Comparison of ENCODE assay signal across 8 mouse cellular contexts in genomic region chr17:35549437-35550142, GRCm38 (mm10). TPM values are rescaled to one million over a fixed set of nuclear protein-coding genes. Genes with fewer than 3 reads are reported as not detected.
DNase-seq lines count a peak whose midpoint lies in the region; ATAC-seq lines count a peak whose summit lies in the region.

No protein-coding gene starts in this region.

- H3K9ac ChIP-seq in forebrain, embryonic 12.5 days: no peak overlapping the region
- H3K9ac ChIP-seq in limb, embryonic 15.5 days: no peak overlapping the region

- H3K4me2 ChIP-seq in forebrain, embryonic 12.5 days: no peak overlapping the region
- H3K4me2 ChIP-seq in limb, embryonic 15.5 days: peak overlapping the region; percentile 14; the same call in 1 of the 2 replicates

- WGBS in forebrain, embryonic 12.5 days: 55% methylated on average over 15 of the region's 15 CpGs
- WGBS in forebrain, embryonic 10.5 days: 62% methylated on average over 15 of the region's 15 CpGs
- WGBS in limb, embryonic 15.5 days: 39% methylated on average over 15 of the region's 15 CpGs

- H3K36me3 ChIP-seq in forebrain, embryonic 12.5 days (replicated peaks): no peaks in the 10 kb centered on the region
- no peaks in the 10 kb centered on the region for H3K36me3 ChIP-seq in forebrain, embryonic 10.5 days (replicated peaks)
- H3K36me3 ChIP-seq in limb, embryonic 15.5 days: no peaks in the 10 kb centered on the region

- peaks cover 6% of the 10 kb centered on the region; the same call in 1 of the 2 replicates for H3K4me1 ChIP-seq in forebrain, embryonic 12.5 days
- H3K4me1 ChIP-seq in forebrain, embryonic 10.5 days: peaks cover 20% of the 10 kb centered on the region
- peaks cover 6% of the 10 kb centered on the region for H3K4me1 ChIP-seq in limb, embryonic 15.5 days

- peak overlapping the region; percentile 36; the same call in 1 of the 2 replicates for H3K27ac ChIP-seq in forebrain, embryonic 12.5 days
- no peak overlapping the region for H3K27ac ChIP-seq in forebrain, embryonic 10.5 days
- H3K27ac ChIP-seq in limb, embryonic 15.5 days: peak overlapping the region; percentile 83

- no peaks in the 10 kb centered on the region for H3K9me3 ChIP-seq in forebrain, embryonic 12.5 days
- no peaks in the 10 kb centered on the region for H3K9me3 ChIP-seq in forebrain, embryonic 10.5 days
- no peaks in the 10 kb centered on the region for H3K9me3 ChIP-seq in limb, embryonic 15.5 days

- no peaks in the 10 kb centered on the region for H3K27me3 ChIP-seq in forebrain, embryonic 12.5 days
- no peaks in the 10 kb centered on the region for H3K27me3 ChIP-seq in forebrain, embryonic 10.5 days (ENCODE audit: poor library complexity, severe bottlenecking)
- no peaks in the 10 kb centered on the region for H3K27me3 ChIP-seq in limb, embryonic 15.5 days

- no peak for ATAC-seq in forebrain, embryonic 12.5 days (ENCODE audit: low FRiP score)
- peak; percentile 27; the same call in 1 of the 2 replicates for ATAC-seq in limb, embryonic 15.5 days (ENCODE audit: insufficient number of reproducible peaks, low FRiP score, low TSS enrichment, low read depth)

- H3K4me3 ChIP-seq in forebrain, embryonic 12.5 days (replicated peaks): no peak overlapping the region
- H3K4me3 ChIP-seq in forebrain, embryonic 10.5 days: no peak overlapping the region
- no peak overlapping the region for H3K4me3 ChIP-seq in limb, embryonic 15.5 days

- DNase-seq in forebrain, embryonic 10.5 days (ENCODE audit: extremely low spot score, low spot score): no peak
- peak; percentile 88 to 91 for DNase-seq in cerebellum, postnatal 10 days
- peak; percentile 88 to 90 for DNase-seq in heart, adult 18-20 months
- DNase-seq in kidney, adult 9 months: peak; percentile 49
- DNase-seq in right cerebral cortex, adult 2 months (ENCODE audit: low spot score in 2 of 2): peak; percentile 84 to 85
- DNase-seq in embryo, embryonic 11 days: no peak

RNA-seq across cellular contexts. Expression of gene Cdsn, which starts 2.3 kb away (rescaled TPM):
- polyA plus RNA-seq in forebrain, embryonic 12.5 days (2016; fragmentation: Nextera tagmentation; extraction: Ambion mirVana): not detected in 2 replicates
- not detected in 2 replicates for polyA plus RNA-seq in forebrain, embryonic 10.5 days (2016; fragmentation: Nextera tagmentation; extraction: Ambion mirVana)
- under 1 TPM; 0.27 to 0.28 TPM for total RNA-seq in heart, adult 18-20 months (2021)
- polyA plus RNA-seq in limb, embryonic 15.5 days (2015; fragmentation: Nextera tagmentation; extraction: Ambion mirVana): 2.0 and 4.8 TPM in 2 replicates

RNA-seq across cellular contexts. Expression of gene Psors1c2, which starts 16.6 kb away (rescaled TPM):
- 1.1 and 1.5 TPM in 2 replicates for polyA plus RNA-seq in forebrain, embryonic 12.5 days (2016; fragmentation: Nextera tagmentation; extraction: Ambion mirVana)
- 2.2 and 2.6 TPM in 2 replicates for polyA plus RNA-seq in forebrain, embryonic 10.5 days (2016; fragmentation: Nextera tagmentation; extraction: Ambion mirVana)
- not detected for total RNA-seq in heart, adult 18-20 months (2021)
- 1.3 and 1.8 TPM in 2 replicates for polyA plus RNA-seq in limb, embryonic 15.5 days (2015; fragmentation: Nextera tagmentation; extraction: Ambion mirVana)

RNA-seq across cellular contexts. Expression of gene 2300002M23Rik, which starts 17.7 kb away (rescaled TPM):
- not detected in 2 replicates for polyA plus RNA-seq in forebrain, embryonic 12.5 days (2016; fragmentation: Nextera tagmentation; extraction: Ambion mirVana)
- not detected in 2 replicates for polyA plus RNA-seq in forebrain, embryonic 10.5 days (2016; fragmentation: Nextera tagmentation; extraction: Ambion mirVana)
- not detected for total RNA-seq in heart, adult 18-20 months (2021)
- 5.6 and 6.0 TPM in 2 replicates for polyA plus RNA-seq in limb, embryonic 15.5 days (2015; fragmentation: Nextera tagmentation; extraction: Ambion mirVana)

RNA-seq across cellular contexts. Expression of gene Cchcr1, which starts 32.7 kb away (rescaled TPM):
- polyA plus RNA-seq in forebrain, embryonic 12.5 days (2016; fragmentation: Nextera tagmentation; extraction: Ambion mirVana): 19.0 and 19.1 TPM in 2 replicates
- polyA plus RNA-seq in forebrain, embryonic 10.5 days (2016; fragmentation: Nextera tagmentation; extraction: Ambion mirVana): 21.6 and 26.1 TPM in 2 replicates
- 1 to 10 TPM; 1.9 to 4.0 TPM for total RNA-seq in heart, adult 18-20 months (2021)
- polyA plus RNA-seq in limb, embryonic 15.5 days (2015; fragmentation: Nextera tagmentation; extraction: Ambion mirVana): 18.0 and 18.1 TPM in 2 replicates

RNA-seq across cellular contexts. Expression of gene Tcf19, which starts 33.0 kb away (rescaled TPM):
- polyA plus RNA-seq in forebrain, embryonic 12.5 days (2016; fragmentation: Nextera tagmentation; extraction: Ambion mirVana): 53.4 and 59.0 TPM in 2 replicates
- 52.2 and 57.1 TPM in 2 replicates for polyA plus RNA-seq in forebrain, embryonic 10.5 days (2016; fragmentation: Nextera tagmentation; extraction: Ambion mirVana)
- 1 to 10 TPM; 1.5 to 2.1 TPM for total RNA-seq in heart, adult 18-20 months (2021)
- 88.0 and 97.6 TPM in 2 replicates for polyA plus RNA-seq in limb, embryonic 15.5 days (2015; fragmentation: Nextera tagmentation; extraction: Ambion mirVana)

Comparison
In these comparisons a context has a peak if more than half of its experiments do, and no peak if none do; other contexts are left out.
1. DNase-seq: peak in cerebellum, postnatal 10 days (2 of 2), heart, adult 18-20 months (2 of 2), kidney, adult 9 months (single experiment) and right cerebral cortex, adult 2 months (2 of 2); none in forebrain, embryonic 10.5 days (single experiment) and embryo, embryonic 11 days (single experiment).